Mouse (Mus musculus): ENCODE measurements around the gene Adtrp.

Adtrp gene

DNA sequence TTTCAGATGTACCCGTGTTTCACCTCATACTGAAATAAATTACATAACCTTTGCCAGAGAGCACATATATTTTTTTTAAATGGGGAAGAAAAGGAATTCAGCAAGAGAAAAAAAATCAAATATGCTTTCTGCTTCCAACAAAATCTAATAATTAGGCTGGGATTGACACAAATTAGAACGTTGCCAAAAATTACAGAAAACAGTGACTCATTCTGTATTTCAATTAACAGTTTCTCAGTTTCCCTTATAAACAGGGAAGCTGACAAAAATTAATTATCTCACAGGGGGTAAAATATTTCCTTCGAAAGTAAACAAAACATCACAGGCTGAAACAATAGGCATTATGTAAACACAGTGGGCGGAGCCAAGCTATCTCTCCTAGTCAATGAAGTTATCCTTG lies 67.2 kb downstream of the Adtrp start:
- no peak for DNase-seq (ENCODE audit: low read depth, low spot score)

- no peak for DNase-seq (ENCODE audit: low read depth, low spot score)
Observed at GRCm38 (mm10) chr13:41779603-41780180, 67.8 kb downstream of the Adtrp start.

GRCm38 (mm10) chr13:41773812-41774376 lies 73.6 kb downstream of the Adtrp start:
- no peak for DNase-seq (ENCODE audit: low read depth, low spot score)

- DNase-seq (ENCODE audit: low read depth, low spot score): no peak
Observed at GRCm38 (mm10) chr13:41771061-41771460, 76.4 kb downstream of the Adtrp start.

DNA sequence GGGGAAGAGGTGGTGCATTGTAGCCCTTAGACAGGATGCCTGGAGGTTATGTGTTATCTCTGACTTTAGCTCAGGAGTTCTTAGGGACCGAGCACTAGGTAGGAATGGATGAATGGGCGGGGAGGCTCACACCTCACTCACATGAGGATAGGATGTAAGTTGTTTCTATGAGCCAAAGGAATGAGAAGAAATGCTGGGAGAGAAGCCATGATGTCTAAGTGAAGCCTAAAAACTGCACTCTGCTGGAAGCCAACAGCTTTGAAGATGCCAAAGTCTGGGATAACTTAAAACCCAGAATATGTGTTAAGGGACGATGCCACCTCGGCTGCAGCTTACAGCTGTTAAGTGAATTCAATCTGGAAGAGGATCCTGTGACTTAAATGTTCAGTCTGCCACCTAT lies 79.5 kb downstream of the Adtrp start:
- no peak for DNase-seq (ENCODE audit: low read depth, low spot score)

- no peak for DNase-seq (ENCODE audit: low read depth, low spot score)
Observed at GRCm38 (mm10) chr13:41761986-41762385, 85.5 kb downstream of the Adtrp start.

- no peak for DNase-seq (ENCODE audit: low read depth, low spot score)
Observed at GRCm38 (mm10) chr13:41760484-41760883, 87.0 kb downstream of the Adtrp start.

GRCm38 (mm10) chr13:41758550-41759465 lies 88.7 kb downstream of the Adtrp start:
- no peak for DNase-seq (ENCODE audit: low read depth, low spot score)

DNA sequence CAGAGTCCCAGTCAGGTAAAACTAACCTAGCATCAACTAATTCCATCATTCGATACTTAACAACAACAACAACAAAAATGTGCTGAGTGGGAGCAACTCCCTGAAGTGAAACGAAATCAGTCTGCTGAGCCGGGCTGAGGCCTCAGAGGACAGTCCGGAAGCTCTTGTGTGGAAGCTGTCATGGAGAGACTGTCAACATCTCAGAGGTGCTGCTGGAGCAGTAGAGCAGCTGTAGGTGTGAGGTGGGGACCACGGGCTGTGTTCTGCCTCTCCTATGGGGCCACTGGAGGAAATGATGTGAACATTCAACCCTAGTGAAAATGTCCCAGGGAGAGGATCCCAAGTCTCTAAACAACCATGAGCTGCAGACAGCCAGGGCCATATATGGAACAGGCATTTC lies 94.4 kb downstream of the Adtrp start:
- DNase-seq (ENCODE audit: low read depth, low spot score): no peak

DNA sequence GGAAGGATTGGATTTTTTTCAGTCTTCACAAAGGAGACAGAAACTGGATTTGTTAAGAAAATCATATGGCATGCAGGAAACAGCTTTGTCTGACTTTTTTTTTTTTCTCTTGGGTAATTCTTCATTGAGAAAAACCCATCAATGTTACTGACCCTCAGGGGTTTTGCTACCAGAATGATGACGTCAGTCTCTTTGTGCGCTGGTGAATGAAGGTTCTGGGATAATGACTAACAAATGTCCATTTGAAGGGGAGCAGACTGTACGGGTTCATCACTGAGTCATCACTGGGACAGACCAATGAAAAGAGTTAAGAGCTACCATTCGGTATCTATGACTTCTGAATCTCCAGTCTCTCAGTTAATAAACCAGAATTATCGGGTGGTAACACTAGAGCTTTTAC lies 97.0 kb downstream of the Adtrp start:
- no peak for DNase-seq (ENCODE audit: low read depth, low spot score)

DNA sequence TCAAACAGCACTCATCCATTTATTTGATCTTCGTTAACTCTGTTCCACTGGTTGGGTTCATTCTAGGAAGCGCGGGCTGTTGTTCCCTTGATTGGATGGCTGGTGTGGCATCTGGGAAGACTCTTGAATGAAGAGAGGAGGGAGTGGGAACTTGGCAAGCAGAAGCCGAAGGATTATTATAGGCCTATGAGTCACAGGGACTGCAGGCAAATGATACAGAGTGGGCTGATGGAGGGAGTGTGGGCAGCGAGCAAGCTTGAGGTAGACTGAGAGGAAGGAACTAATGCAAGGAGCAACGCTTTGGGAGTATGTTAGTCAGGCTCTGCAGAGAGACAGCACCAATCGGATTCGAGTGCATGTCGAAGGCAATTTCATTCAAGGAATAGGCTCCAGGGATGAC lies 98.6 kb downstream of the Adtrp start:
- no peak for DNase-seq (ENCODE audit: low read depth, low spot score)

- DNase-seq (ENCODE audit: low read depth, low spot score): no peak
Observed at GRCm38 (mm10) chr13:41747691-41748090, 99.8 kb downstream of the Adtrp start.

- DNase-seq (ENCODE audit: low read depth, low spot score): peak; percentile 60
Observed at GRCm38 (mm10) chr13:41746971-41747615, 100.4 kb downstream of the Adtrp start.

DNA sequence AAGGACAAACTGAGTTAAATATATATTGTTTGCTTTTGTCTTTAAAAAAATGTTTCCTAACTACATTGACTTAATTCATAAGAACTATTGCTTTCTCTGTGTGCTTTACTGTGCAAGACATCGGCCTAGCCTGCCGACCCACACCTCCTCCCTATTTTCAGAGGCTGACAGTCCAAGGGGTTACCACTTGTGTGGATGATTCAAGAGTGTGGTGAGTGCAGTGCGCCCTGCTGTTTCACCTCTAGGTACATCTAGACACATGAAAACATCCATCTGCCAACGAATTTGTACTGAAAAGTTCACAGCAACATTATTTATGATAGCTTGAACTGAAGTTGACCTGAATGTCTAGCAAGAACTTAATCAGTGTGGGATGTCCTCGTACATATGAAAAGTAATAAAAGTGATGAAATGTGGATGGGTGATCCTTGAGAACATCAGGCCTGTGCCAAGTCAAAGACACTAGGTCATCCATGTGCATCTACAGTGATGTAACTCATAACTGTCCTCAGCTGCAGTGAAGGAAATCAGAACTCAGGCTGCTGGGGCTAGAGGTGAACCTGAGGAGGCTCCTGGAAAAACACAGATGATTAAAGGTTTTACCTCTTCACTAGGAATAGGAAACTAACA lies 106.9 kb downstream of the Adtrp start:
- DNase-seq (ENCODE audit: low read depth, low spot score): no peak

DNA sequence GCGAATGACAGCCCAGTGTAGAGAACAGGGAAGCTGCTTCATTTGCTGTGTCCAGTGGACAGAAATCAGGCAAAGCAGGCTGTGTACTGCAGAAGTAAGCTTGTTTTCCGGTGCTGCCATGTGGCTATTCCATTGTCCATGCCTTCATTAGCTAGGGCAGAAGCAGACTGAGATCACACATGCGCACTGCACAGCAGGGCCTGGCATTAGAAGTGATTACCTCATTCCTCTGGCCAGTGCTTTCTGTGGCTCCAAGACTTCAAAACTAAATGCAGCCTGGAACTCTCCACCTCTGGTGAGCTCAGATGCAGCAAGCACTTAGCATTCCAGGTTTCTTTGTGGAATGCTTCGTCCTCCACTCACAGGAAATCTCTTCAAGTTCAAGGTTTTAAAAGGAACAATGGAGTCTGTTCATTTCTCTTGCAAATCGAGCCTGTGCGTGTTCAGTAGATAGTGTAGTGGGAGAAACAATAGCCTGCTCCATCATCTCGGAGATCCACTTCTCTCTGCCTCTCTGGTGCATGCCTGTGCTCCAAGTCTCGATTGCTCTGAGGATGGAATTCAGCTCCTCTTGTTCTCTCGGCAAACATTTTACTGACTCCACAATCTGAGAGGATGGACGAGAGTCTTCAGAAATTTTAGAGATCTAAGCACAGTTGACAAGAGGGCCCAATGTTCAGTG lies 109.7 kb downstream of the Adtrp start:
- peak; percentile 89 for DNase-seq (ENCODE audit: low read depth, low spot score)

GRCm38 (mm10) chr13:41729660-41730059 lies 117.8 kb downstream of the Adtrp start:
- no peak for DNase-seq (ENCODE audit: low read depth, low spot score)

DNA sequence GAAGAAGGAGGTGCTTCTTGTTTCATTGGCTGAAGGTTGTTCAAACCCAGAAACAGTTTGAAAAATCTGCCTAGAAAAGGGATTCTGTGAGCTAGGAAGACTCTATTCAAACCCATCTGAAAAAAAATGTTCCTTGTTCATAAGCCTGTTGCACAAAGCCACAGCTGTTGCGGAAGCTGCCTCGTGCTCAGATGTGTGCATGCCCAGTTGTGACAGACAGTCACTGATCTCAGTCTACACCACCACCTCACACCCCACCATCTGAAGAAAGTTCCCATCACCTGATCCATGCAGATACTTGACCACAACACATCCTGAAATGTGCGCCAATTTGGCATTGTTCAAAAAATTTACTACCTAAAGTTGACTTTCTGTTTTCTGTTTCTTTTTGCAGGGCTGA lies 119.7 kb downstream of the Adtrp start:
- no peak for DNase-seq (ENCODE audit: low read depth, low spot score)

- no peak for DNase-seq (ENCODE audit: low read depth, low spot score)
Observed at GRCm38 (mm10) chr13:41719331-41719730, 128.2 kb downstream of the Adtrp start.

DNA sequence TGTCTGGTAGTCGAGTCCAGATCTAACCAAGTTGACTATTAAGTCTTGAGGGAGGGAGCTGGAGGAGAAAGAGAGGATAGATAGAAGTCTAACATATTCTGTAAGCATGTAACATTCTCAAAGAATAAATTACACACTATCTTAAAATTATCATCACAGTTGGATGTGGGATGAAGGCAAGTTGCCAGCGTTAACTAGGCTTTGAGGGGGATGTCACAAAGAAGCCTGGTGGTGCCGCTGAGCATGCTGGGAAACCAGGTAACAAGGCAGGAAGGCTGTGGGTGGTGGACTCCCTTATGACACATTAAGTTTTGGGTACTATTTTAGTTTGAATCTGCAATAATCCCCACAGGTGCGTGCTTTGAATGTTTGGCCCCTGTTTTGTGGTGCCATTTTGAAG lies 129.4 kb downstream of the Adtrp start:
- DNase-seq (ENCODE audit: low read depth, low spot score): no peak

Measured in ZHBTc4 (cell line).